Mouse (Mus musculus) R1 (cell line): ENCODE results near the gene B4galnt4.

Experiments used
- DNase-seq: peaks from one replicate; pipeline ENCODE4 v3.0.0-alpha.2; 2018; ENCODE audit warnings: low read depth, low spot score

B4galnt4 gene

GRCm38 (mm10) chr7:141041661-141042060, 19.2 kb upstream of the B4galnt4 start:
- DNase-seq: no peak

GRCm38 (mm10) chr7:141042539-141042938, 18.4 kb upstream of the B4galnt4 start:
- no peak for DNase-seq

- DNase-seq: no peak
These were observed 13.8 kb upstream of the B4galnt4 start for GRCm38 (mm10) chr7:141046931-141047580.

- DNase-seq: peak; percentile 98
These were observed 13.2 kb upstream of the B4galnt4 start for GRCm38 (mm10) chr7:141047581-141048225.

- DNase-seq: peak; percentile 96
These were observed 12.4 kb upstream of the B4galnt4 start for GRCm38 (mm10) chr7:141048226-141049218.

GRCm38 (mm10) chr7:141049326-141049725, 11.6 kb upstream of the B4galnt4 start:
- no peak for DNase-seq

GRCm38 (mm10) chr7:141051060-141051685, 9.7 kb upstream of the B4galnt4 start:
- peak; percentile 98 for DNase-seq

- no peak for DNase-seq
These were observed 8.9 kb upstream of the B4galnt4 start for GRCm38 (mm10) chr7:141052016-141052415.

GRCm38 (mm10) chr7:141052421-141052820, 8.5 kb upstream of the B4galnt4 start:
- no peak for DNase-seq

GRCm38 (mm10) chr7:141055785-141056184, 5.1 kb upstream of the B4galnt4 start:
- DNase-seq: peak; percentile 64

GRCm38 (mm10) chr7:141056976-141057375, 3.9 kb upstream of the B4galnt4 start:
- DNase-seq: peak; percentile 83

GRCm38 (mm10) chr7:141057541-141057940, 3.4 kb upstream of the B4galnt4 start:
- DNase-seq: no peak

GRCm38 (mm10) chr7:141058601-141059341, 2.1 kb upstream of the B4galnt4 start:
- DNase-seq: no peak

GRCm38 (mm10) chr7:141059929-141060328, 975 bp upstream of the B4galnt4 start:
- DNase-seq: no peak

- peak; percentile 36 for DNase-seq
These were observed 377 bp downstream of the B4galnt4 start for GRCm38 (mm10) chr7:141061269-141061692.

GRCm38 (mm10) chr7:141062525-141062924, 1.6 kb downstream of the B4galnt4 start:
- no peak for DNase-seq

GRCm38 (mm10) chr7:141063353-141063752, 2.4 kb downstream of the B4galnt4 start:
- no peak for DNase-seq

GRCm38 (mm10) chr7:141064175-141064574, 3.3 kb downstream of the B4galnt4 start:
- DNase-seq: peak; percentile 78

- DNase-seq: no peak
These were observed 3.7 kb downstream of the B4galnt4 start for GRCm38 (mm10) chr7:141064576-141064975.

- DNase-seq: no peak
These were observed 7.4 kb downstream of the B4galnt4 start for GRCm38 (mm10) chr7:141068351-141068750.
